Mouse (Mus musculus): Measurements from ENCODE around the gene Arhgef7.

- TF ChIP-seq CTCF (IDR thresholded peaks at IDR 0.05; ENCODE audit: insufficient read depth, low read depth, low read length) (no peak), POLR2A (IDR thresholded peaks at IDR 0.05; ENCODE audit: insufficient read depth, low read depth, low read length) (no peak)
These were observed 70.4 kb downstream of the Arhgef7 start for GRCm38 (mm10) chr8:11797729-11798479.

All from olfactory bulb, adult 2 months (tissue).